Mouse (Mus musculus) left cerebral cortex, adult 18-20 months (tissue): Measurements from ENCODE around the gene Sars. TPM values are rescaled to one million over a fixed set of nuclear protein-coding genes. Genes with fewer than 3 reads are reported as not detected.

Experiments used
- DNase-seq, 2 experiments: peaks; one replicate each; pipeline ENCODE4 v3.0.0; 2021 to 2022; ENCODE audit warnings: low spot score in 2 of 2, mixed read lengths in 1 of 2
- total RNA-seq, 2 experiments: library from RNA; stranded (reverse); gene quantifications; 2 replicates each; pipeline ENCODE4 v1.2.3; 2021

The Sars gene
- total RNA-seq, 2 experiments from 2014 or later = 244 to 258 TPM

DNA sequence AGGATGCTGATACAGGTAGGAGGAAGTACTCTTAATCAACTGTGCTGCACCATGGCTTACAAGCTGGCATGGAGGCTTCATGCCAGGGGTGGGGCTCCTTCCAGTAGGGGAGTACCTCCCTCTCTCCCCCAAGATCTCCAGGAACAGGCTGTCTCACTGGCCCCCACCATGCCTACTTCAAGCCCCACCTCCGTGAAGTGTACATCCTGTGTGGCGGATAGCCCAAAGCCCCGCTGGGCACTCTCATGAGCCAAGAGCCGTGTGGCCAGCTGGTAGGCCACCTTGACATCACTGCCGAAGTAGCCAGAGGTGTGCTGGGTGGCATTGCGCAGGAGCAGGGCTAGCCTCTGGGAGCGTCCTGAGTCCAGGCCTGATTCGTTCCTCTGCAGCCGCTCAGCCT, 46.7 kb downstream of the Sars start:
- DNase-seq = no peak

- DNase-seq = no peak
These were observed 52.2 kb downstream of the Sars start for GRCm38 (mm10) chr3:108392793-108393192.

- no peak for DNase-seq
These were observed 52.7 kb downstream of the Sars start for GRCm38 (mm10) chr3:108392299-108392698.

DNA sequence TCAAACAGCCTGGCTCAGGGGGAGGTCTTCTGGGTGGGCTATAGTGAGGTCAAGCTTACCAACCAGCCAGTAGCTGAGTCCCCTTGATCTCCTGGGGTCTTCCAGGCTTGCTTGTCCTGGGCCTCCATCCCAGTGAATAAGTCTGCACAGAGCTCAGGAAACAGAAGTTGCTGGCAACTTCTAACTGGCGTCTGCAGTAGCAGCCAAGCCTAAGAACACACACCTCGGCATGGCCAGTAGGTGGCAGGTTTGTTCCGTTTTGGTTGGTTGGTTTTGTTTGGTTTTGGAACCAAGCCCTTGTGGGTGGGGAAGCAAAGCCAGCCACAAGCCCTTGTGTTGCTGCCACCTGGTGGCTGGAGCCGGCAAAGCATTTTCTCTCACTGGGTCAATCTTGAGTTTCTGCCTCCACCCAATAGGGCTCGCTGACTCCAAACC, 55.9 kb downstream of the Sars start:
- peak; percentile 98 to 99 for DNase-seq

- peak; percentile 75 to 86 for DNase-seq
These were observed 58.8 kb downstream of the Sars start for GRCm38 (mm10) chr3:108386186-108386585.

DNA sequence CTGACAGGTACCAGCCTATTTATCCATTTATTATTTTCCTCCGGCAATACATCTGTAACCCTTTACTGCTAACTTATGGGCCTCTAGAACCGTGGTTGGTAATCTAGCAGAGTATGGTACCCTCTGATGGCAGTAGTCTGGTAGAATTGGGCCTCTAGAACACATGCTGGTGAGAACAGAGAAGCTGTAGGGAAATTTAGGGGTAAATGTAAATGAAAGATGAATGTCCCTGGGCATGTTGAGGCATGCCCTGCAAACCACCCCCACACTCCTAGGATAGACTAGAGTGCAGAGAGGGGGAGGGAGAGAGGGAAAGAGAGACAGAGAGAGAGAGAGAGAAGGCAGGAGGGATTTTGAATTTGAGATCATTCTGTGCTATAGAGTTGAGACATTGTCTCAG, 60.6 kb downstream of the Sars start:
- no peak for DNase-seq

DNA sequence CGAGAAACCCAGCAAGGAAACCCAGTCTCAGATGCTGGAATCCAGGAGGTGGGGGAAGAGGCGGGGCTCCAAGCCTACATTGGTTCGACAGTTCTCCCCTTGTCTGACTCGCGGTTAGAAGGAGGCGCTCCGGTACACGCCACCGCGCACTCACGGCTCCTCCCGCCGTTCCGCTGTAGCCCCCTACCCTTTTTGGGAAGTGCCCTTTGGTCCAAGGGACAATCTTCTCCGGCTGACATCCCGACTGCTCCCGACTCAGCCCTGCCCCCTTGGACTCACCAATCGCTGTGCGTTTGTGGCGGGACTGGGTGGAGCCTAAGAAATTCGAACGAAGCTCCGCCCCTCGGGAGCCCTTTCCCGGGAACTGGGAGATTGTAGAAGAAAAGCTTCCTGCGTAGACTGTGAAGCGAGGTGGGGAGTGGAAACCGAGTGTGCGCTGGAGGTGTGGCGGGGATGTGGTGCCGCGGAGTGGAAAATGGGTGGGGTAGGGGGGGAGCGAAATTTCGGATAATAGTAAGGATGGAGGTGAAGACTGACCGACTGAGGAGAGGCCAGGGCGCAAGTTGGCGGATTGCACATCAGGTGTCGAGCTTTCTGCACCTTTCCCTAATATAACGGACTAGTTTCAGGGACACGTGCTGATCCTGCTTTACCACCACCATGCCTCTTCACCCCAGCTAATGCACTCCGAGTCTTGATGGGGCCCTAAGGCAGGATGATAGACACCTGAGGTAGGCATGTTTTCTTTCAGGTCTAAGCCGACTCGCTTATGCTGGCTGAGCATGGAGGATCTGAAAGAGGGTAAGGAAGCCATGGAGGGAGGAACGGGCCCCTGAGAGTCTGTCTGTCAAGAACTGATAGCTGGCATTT, 61.3 kb downstream of the Sars start, which contains the start of gene Psrc1:
Gene Psrc1 (plus strand): TSS at position 355 of the 870 bp plus-strand sequence.
- peak; percentile 86 to 91 for DNase-seq

GRCm38 (mm10) chr3:108381945-108382875, 62.8 kb downstream of the Sars start:
- no peak for DNase-seq

DNA sequence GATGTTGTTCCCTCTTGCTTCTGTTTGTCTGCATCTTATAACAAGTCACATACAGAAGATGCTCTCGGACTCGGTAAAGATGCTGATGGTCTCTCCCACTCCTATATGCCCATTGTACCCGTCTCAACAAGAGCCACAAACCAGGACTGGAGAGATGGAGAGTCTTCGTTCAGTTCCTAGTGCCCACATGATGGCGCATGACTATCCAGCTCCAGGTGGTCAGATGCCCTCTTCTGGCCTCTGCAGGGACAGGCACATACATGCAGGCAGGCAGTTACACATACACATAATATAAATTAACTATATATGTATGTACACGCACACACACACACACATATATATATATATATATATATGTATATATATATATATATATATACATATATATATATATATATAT, 64.3 kb downstream of the Sars start:
- no peak for DNase-seq

DNA sequence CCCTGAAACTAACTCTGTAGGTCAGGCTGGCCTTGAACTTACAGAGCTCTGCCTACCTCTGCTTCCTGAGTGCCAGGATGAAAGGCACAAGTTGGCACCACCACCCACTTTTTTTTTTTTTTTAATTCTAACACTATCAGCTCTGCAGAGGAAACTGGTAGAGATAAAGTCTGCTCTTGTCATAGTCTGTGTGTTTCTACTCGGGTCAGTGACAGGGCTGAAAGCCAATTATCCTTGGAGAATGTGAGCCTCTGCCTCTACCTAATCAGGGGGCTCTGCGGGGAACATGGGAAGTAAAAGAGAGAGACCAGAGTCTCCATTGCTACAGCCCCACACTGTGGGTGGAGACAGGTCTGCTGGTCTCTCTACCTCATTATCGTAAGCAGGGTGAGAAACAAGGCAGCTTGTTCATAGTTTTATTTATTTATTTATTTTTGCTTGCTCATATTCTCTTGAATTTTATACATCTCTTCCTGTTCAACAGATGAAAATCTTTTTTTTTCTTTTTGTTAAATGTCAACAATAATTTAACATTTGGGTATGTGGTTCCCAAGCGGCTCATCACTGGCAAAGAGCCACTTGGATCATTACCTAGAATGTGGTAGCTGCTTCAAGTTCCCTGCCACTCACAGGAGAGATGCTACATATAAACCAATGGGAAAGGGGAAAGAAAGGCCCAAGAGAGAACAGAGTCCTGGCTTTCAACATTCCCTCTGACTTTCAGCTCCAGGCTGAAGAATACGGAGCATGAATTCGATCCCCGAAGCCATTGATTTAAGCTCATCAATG, 65.9 kb downstream of the Sars start:
- no peak for DNase-seq

Other genes with a start within 250 kb of the Sars start
- 10 to 100 TPM; 20.6 to 21.4 TPM for gene Cyb561d1, start 244.0 kb downstream of the Sars start, total RNA-seq
- 10 to 100 TPM; 22.9 to 27.9 TPM for gene Atxn7l2, start 234.3 kb downstream of the Sars start, total RNA-seq
- gene Sypl2, start 218.6 kb downstream of the Sars start, total RNA-seq = 1 to 10 TPM; 2.3 TPM
- 10 to 100 TPM; 68.9 to 76.7 TPM for gene Psma5, start 188.3 kb downstream of the Sars start, total RNA-seq
- gene Sort1, start 161.1 kb downstream of the Sars start, total RNA-seq = 100 to 1,000 TPM; 305 to 320 TPM
- under 1 TPM; 0.26 to 0.49 TPM for gene Mybphl, start 80.3 kb downstream of the Sars start, total RNA-seq
- 10 to 100 TPM; 17.8 to 18.1 TPM for gene Psrc1, start 61.4 kb downstream of the Sars start, total RNA-seq
- gene Celsr2, start 29.7 kb downstream of the Sars start, total RNA-seq = 100 to 1,000 TPM; 148 to 155 TPM
- gene 1700013F07Rik, start 88.9 kb upstream of the Sars start, total RNA-seq = 1 to 10 TPM in 1 of 2 experiments, under 1 TPM in 1; 1.00 to 2.8 TPM
- 10 to 100 TPM; 30.6 to 30.9 TPM for gene 5330417C22Rik, start 91.3 kb upstream of the Sars start, total RNA-seq
- gene Tmem167b, start 117.3 kb upstream of the Sars start, total RNA-seq = 10 to 100 TPM; 45.2 to 45.4 TPM
- gene Taf13, start 126.5 kb upstream of the Sars start, total RNA-seq = 10 to 100 TPM; 21.2 to 24.1 TPM
- gene Wdr47, start 146.1 kb upstream of the Sars start, total RNA-seq = 100 to 1,000 TPM; 123 to 138 TPM
- 10 to 100 TPM; 29.2 to 31.2 TPM for gene Clcc1, start 208.7 kb upstream of the Sars start, total RNA-seq